Mouse (Mus musculus) limb, embryonic 13.5 days (tissue): ENCODE data around the gene Itpr1. TPM values are rescaled to one million over a fixed set of nuclear protein-coding genes. Genes with fewer than 3 reads are reported as not detected.

Experiments used
- ATAC-seq: fragments of 200-750 bp; cut with Nextera tagmentation; 2 replicates; pipeline ENCODE4 v1.8.0; 2017; ENCODE audit warnings: low read depth, moderate number of reproducible peaks, moderate TSS enrichment; ENCODE audit not compliant: low FRiP score
- H3K27ac ChIP-seq: fragments of 300-500 bp; sonication (generic); 2 replicates; pipeline ENCODE4 v1.5.1; 2015; ENCODE audit warnings: inconsistent platforms, mild to moderate bottlenecking, moderate library complexity
- H3K27me3 ChIP-seq: fragments of 300-500 bp; sonication (generic); 2 replicates; pipeline ENCODE4 v1.6.1; 2015; ENCODE audit warnings: mild to moderate bottlenecking, inconsistent platforms
- H3K36me3 ChIP-seq: fragments of 300-500 bp; sonication (generic); 2 replicates; pipeline ENCODE4 v1.6.1; 2015; ENCODE audit warnings: inconsistent platforms, mild to moderate bottlenecking, moderate library complexity
- H3K4me1 ChIP-seq: fragments of 300-500 bp; sonication (generic); 2 replicates; pipeline ENCODE4 v1.6.1; 2015; ENCODE audit warnings: inconsistent platforms
- H3K4me2 ChIP-seq: fragments of 300-500 bp; sonication (generic); replicated peaks from 2 replicates; pipeline ENCODE4 v1.6.1; 2015; ENCODE audit warnings: inconsistent platforms, mild to moderate bottlenecking, moderate library complexity
- H3K4me3 ChIP-seq: fragments of 300-500 bp; sonication (generic); 2 replicates; pipeline ENCODE4 v1.5.1; 2015; ENCODE audit warnings: moderate library complexity, mild to moderate bottlenecking, inconsistent platforms
- H3K9ac ChIP-seq: fragments of 300-500 bp; sonication (generic); 2 replicates; pipeline ENCODE4 v1.6.1; 2015; ENCODE audit warnings: mild to moderate bottlenecking, inconsistent platforms
- H3K9me3 ChIP-seq: fragments of 300-500 bp; sonication (generic); 2 replicates; pipeline ENCODE4 v1.6.1; 2016; ENCODE audit warnings: inconsistent platforms
- WGBS: fragments of 180-500 bp; shearing (Covaris S2); methylation state at CpG from one replicate; pipeline ENCODE4 v1.1.7; 2015; 5-methylcytosine and 5-hydroxymethylcytosine counted together
- polyA plus RNA-seq: library from polyadenylated mRNA; unstranded; fragments of >200 nt; fragmentation: Nextera tagmentation; extraction: Ambion mirVana; gene quantifications from 2 replicates; pipeline ENCODE4 v1.2.1, GENCODE M21; 2015

The Itpr1 gene
- polyA plus RNA-seq, 1 experiment from 2014 or later: 10.8 TPM

DNA sequence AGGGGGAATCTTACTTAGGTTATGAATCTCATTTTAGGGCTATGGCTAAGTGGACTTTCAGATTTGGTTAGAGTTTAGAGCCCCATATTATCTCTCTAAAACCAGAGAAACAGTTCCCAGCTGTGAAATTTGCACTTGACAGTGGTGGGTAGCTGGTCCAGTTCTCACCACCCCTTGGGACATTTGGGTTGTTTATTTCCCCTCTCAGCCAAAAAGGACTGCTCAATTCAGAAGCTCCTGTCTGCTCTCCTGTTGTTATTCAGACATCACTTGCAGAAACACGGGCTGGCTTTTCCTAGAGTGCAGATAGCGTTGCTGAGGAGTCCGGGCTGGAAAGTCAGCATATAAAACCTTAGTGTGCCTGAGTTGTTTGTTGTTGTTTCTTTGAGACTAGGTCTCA is 51.3 kb downstream of the Itpr1 start:
- Histone ChIP-seq H3K27ac (no peak overlapping the region; the same call in 1 of the 2 replicates), H3K4me2 (no peak overlapping the region), H3K4me1 (peaks cover 10% of the 10 kb centered on the region), H3K27me3 (no peaks in the 10 kb centered on the region), H3K9ac (no peak overlapping the region), H3K4me3 (no peak overlapping the region), H3K9me3 (no peaks in the 10 kb centered on the region), H3K36me3 (no peaks in the 10 kb centered on the region)
- no peak for ATAC-seq
- 78% methylated on average over 3 of the region's 3 CpGs for WGBS

DNA sequence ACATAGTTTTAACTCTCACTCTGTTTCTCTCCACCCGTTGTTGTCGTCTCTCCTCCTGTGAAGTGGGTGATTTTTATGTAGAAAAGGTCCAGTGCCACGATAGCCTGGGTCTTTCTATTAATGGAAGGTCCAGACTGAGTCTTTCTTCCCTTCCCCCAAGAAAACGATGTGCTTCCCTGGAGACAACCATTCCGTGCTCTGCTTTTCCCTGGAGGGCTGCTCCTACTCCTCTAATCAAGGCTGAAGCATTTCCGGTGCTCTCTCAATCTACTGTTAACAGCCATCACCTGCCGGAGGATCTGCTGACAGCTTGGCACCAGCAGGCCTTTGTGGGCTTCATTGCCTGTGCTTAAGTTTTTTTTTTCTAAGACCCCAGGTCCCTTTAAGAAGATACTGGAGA is 60.6 kb downstream of the Itpr1 start:
- H3K9me3 ChIP-seq: no peaks in the 10 kb centered on the region
- no peaks in the 10 kb centered on the region for H3K36me3 ChIP-seq
- whole genome bisulfite sequencing: 79% methylated on average over 7 of the region's 7 CpGs
- H3K4me3 ChIP-seq: no peak overlapping the region
- H3K27me3 ChIP-seq: no peaks in the 10 kb centered on the region
- no peak overlapping the region for H3K4me2 ChIP-seq
- ATAC-seq: no peak
- H3K9ac ChIP-seq: no peak overlapping the region
- H3K27ac ChIP-seq: no peak overlapping the region
- 0 out of 2 replicates have a peak, but pooled peaks cover 3% of the 10 kb centered on the region for H3K4me1 ChIP-seq

DNA sequence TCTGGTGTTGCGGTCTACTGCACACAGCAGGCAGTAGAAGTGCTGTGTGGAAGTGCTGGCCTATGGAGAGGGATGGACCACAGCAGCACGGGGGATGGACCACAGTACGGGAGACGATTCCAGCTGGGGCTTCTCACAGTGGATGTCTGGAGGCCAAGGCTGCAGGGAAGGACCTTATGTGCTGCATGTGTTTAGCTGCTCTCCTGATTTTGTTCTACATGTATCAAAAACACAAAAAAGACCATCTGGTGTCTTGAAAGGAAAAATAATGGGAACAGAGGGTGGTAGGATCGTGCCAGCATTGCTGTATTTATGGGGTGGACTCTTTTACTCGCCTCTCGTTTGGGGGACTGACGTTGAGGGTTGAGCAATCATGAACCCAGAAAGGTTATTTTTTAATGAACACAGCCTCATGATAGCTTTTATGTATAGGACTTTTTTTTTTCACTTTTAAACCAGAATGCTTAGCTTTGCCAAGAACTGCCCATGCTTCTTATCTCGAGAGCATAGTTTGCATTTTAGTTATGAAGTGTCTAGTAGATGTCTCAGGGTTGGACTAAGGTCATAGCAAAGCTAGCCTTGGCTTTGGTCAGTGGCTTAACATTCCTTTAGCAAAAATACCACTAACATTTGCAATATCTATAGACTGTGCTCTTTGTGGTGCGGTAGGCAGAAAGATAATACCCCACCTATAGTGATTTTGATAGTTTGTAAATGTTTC is 61.6 kb downstream of the Itpr1 start:
- Histone ChIP-seq H3K27ac (no peak overlapping the region), H3K4me3 (no peak overlapping the region), H3K9me3 (no peaks in the 10 kb centered on the region), H3K27me3 (no peaks in the 10 kb centered on the region), H3K36me3 (no peaks in the 10 kb centered on the region), H3K9ac (no peak overlapping the region), H3K4me2 (no peak overlapping the region), H3K4me1 (0 out of 2 replicates have a peak, but pooled peaks cover 3% of the 10 kb centered on the region)
- 78% methylated on average over 10 of the region's 10 CpGs for WGBS
- no peak for ATAC-seq

DNA sequence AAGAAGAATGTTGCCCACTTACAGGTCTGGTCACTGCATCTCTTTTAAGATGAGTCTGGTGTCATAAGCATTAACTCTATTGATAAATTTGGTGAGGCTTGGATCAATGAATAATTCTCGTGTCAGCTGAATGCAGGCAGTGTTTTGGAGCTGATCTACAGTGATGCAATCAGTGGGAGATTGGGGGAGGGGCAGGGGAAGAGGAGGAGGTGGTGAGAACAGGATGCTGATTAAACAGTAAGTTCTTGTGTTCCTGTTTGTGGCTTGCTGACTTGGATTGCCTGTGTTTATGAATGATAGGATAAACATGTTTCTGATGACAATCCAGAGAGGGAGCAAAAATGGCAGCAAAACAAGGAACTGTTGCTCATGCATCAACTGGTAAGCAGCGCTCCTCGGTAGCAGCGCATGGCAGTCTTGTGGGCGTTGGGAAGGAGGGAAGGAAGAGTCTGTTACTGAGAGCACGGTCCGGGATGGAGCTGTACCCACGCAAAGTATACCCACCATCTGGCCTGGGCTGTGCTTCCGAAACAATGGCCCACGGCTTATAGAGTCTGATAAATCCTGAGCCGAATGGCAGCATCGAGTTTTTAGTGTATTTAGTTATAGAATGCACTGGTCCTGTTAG is 64.1 kb downstream of the Itpr1 start:
- Histone ChIP-seq H3K4me3 (no peak overlapping the region), H3K27me3 (no peaks in the 10 kb centered on the region), H3K4me2 (no peak overlapping the region), H3K27ac (no peak overlapping the region), H3K36me3 (no peaks in the 10 kb centered on the region), H3K9me3 (no peaks in the 10 kb centered on the region), H3K9ac (no peak overlapping the region), H3K4me1 (0 out of 2 replicates have a peak, but pooled peaks cover 3% of the 10 kb centered on the region)
- no peak for ATAC-seq
- 88% methylated on average over 12 of the region's 12 CpGs for WGBS

DNA sequence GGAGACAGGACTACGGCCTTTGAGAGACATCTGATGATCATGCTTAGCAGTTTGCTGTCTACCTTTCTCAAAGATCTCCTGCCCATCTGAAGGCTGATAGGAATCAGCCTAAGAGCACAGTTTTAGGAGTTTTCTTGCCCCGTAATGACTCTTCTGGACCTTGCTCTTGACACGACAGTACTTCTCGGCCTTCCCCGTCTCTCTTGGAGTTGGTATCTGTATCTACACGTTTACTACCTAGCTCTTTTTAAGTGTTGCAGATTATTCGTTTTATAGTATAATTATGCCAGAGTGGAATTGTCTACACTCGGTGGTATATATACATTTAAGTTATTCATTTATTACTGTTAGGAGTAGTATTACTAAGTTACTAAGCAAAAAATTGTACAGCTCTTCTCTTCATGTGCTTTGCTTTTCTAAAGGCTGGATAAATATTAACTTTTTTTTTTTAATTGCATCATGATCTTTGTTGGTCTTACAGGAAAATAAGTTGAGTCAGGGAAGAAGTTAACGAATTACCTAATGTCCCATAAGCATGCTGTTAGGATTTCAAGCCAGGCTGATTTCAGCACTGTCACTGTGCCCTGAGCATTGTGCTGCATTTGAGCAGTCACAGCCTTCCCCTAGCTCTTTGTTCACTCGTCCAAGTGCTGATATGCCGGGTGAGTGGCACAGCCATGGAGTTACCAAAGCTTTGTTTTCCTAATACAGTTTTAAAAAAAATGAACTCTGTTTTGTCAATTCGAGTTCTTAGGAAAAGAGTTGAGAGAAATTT is 64.9 kb downstream of the Itpr1 start:
- Histone ChIP-seq H3K36me3 (no peaks in the 10 kb centered on the region), H3K27me3 (no peaks in the 10 kb centered on the region), H3K4me1 (0 out of 2 replicates have a peak, but pooled peaks cover 3% of the 10 kb centered on the region), H3K4me2 (no peak overlapping the region), H3K9ac (no peak overlapping the region), H3K9me3 (no peaks in the 10 kb centered on the region), H3K27ac (no peak overlapping the region), H3K4me3 (no peak overlapping the region)
- WGBS: 87% methylated on average over 12 of the region's 12 CpGs
- no peak for ATAC-seq

DNA sequence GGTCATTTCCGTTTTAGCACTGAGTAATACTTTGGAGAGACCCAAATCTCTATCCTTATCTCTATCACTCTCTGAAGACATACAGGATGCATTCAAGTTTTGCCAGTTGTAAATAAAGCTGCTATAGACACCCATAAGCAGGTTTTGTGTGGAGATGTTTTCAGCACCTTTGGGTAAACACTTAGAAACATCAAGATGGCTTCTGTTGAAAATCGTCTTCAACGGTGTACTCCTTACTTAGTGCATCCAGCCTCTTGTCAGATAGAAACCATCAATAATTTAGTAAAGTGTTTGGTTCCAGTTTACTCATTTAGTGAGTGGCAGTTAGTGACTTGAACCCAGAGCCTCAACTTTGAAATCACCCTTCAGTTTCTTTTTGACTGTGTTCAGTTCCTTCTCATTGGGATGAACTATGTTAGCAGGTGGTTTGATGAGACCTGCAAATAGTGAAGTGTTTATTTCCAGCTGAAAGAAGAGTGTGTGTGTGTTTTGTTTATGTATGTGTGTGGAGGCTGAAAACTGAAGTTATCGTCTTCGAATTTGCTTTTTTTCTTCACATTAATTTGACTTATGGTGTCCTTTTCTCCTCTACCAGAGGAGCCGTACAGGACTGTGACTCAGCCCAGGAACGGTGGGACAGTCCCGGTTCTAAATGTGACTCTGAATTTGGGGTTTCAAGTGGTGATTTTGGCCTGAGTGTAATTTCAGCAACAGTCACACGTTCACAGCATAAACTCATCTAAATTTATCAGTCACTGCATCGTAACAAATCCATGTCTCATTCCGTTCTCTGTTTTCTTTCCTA is 66.1 kb downstream of the Itpr1 start:
- no peak overlapping the region for H3K27ac ChIP-seq
- H3K9ac ChIP-seq: no peak overlapping the region
- no peaks in the 10 kb centered on the region for H3K27me3 ChIP-seq
- 0 out of 2 replicates have a peak, but pooled peaks cover 3% of the 10 kb centered on the region for H3K4me1 ChIP-seq
- ATAC-seq: no peak
- H3K4me2 ChIP-seq: no peak overlapping the region
- no peaks in the 10 kb centered on the region for H3K9me3 ChIP-seq
- WGBS: 94% methylated on average over 11 of the region's 11 CpGs
- H3K36me3 ChIP-seq: no peaks in the 10 kb centered on the region
- no peak overlapping the region for H3K4me3 ChIP-seq

DNA sequence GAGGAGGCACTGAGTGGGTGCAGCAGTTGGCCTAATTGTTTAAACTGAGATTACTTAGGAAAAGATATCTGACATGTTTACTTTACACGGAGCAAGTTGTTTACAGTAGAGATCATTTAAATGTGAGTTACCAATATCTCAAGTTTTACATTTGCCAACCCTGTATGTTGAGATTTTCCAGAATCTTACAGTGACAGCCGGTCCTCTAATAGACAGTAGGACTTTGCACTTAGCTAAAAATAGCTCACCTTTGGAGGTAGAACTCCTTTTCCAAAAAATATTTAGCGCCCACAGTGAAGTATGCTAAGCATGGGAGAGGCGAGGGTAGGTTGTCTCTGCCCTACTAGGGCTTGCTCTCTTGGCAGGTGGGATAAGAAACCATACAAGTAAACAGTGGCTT is 69.2 kb downstream of the Itpr1 start:
- no peak for ATAC-seq
- H3K9me3 ChIP-seq: no peaks in the 10 kb centered on the region

DNA sequence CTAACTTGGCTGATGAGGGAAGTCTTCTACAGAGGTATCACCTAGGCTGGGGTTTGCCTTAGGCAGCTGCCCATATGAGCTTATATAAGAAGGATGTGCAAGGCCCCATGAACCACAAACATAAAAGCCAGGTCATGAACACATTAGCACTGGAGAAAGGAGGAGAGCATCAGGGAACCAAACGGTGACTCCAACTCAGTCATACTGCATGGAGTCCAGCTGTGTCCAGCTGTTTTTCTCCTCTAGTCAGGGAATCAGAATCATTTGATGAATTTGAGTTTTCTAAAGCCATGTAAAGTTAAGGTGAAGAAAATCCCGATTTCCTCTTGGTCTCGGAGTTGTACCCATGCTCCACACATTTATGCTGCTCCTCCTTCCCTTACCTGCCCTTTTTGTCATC is 69.7 kb downstream of the Itpr1 start:
- no peak for ATAC-seq
- WGBS: 80% methylated on average over 3 of the region's 3 CpGs
- H3K4me1 ChIP-seq: no peaks in the 10 kb centered on the region
- H3K27ac ChIP-seq: no peak overlapping the region
- no peaks in the 10 kb centered on the region for H3K27me3 ChIP-seq
- H3K9me3 ChIP-seq: no peaks in the 10 kb centered on the region
- H3K4me3 ChIP-seq: no peak overlapping the region
- H3K36me3 ChIP-seq: no peaks in the 10 kb centered on the region
- H3K9ac ChIP-seq: no peak overlapping the region
- no peak overlapping the region for H3K4me2 ChIP-seq

More for the DNA sequence above, 69.2 kb downstream of the Itpr1 start:
- no peak overlapping the region for H3K4me2 ChIP-seq
- H3K36me3 ChIP-seq: no peaks in the 10 kb centered on the region
- H3K27ac ChIP-seq: no peak overlapping the region
- H3K27me3 ChIP-seq: no peaks in the 10 kb centered on the region
- H3K9ac ChIP-seq: no peak overlapping the region
- no peak overlapping the region for H3K4me3 ChIP-seq
- no peaks in the 10 kb centered on the region for H3K4me1 ChIP-seq
- 92% methylated on average over 4 of the region's 4 CpGs for WGBS

DNA sequence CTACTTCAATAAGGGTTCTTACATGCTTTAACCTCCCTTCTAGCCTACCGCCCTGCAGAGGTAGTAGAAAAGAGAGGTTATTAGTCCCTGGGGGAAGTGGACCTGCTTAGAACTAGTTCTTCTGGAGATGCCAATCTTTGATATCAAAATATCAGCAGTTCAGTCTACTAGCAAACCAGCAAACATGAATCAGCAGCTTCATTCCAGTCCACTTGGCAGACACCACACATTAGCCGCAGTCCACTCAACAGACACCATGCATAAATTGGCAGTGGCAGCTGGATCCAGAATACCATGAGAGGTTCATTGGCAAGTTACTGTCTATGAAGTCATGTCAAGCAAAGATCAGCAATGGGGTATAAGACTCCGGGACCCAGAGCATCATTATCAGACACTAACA is 71.8 kb downstream of the Itpr1 start:
- no peaks in the 10 kb centered on the region for H3K27me3 ChIP-seq
- peaks cover under 1% of the 10 kb centered on the region; the same call in 1 of the 2 replicates for H3K4me1 ChIP-seq
- no peak overlapping the region for H3K4me2 ChIP-seq
- no peaks in the 10 kb centered on the region for H3K9me3 ChIP-seq
- WGBS: 91% methylated on average over 3 of the region's 3 CpGs
- H3K9ac ChIP-seq: no peak overlapping the region
- H3K4me3 ChIP-seq: no peak overlapping the region
- no peak for ATAC-seq
- no peak overlapping the region for H3K27ac ChIP-seq
- H3K36me3 ChIP-seq: no peaks in the 10 kb centered on the region

DNA sequence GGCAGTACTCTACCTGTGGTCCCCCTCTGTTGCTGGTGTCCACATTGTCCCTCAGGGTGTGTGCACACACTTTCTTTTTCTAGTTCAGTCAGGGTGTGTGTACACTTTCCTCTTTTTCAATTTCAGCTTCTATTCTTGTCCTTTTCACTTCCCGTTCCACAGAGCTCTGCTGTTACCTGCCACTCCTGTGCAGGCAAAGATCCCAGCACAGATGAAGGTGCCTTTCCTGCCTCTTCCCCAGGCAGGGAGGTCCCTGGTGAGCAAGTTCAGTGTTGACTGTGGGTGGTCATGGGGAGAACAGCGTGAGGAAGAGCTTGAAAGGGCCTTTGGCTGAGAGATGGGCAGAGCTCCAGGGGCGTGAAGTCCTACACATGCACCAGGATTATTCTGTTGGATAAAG is 76.1 kb downstream of the Itpr1 start:
- no peaks in the 10 kb centered on the region for H3K27me3 ChIP-seq
- no peak overlapping the region for H3K27ac ChIP-seq
- H3K4me2 ChIP-seq: no peak overlapping the region
- 74% methylated on average over 3 of the region's 3 CpGs for WGBS
- no peak for ATAC-seq
- H3K9ac ChIP-seq: no peak overlapping the region
- no peaks in the 10 kb centered on the region for H3K9me3 ChIP-seq
- no peaks in the 10 kb centered on the region for H3K36me3 ChIP-seq
- H3K4me1 ChIP-seq: peaks cover 8% of the 10 kb centered on the region; the same call in 1 of the 2 replicates
- no peak overlapping the region for H3K4me3 ChIP-seq

DNA sequence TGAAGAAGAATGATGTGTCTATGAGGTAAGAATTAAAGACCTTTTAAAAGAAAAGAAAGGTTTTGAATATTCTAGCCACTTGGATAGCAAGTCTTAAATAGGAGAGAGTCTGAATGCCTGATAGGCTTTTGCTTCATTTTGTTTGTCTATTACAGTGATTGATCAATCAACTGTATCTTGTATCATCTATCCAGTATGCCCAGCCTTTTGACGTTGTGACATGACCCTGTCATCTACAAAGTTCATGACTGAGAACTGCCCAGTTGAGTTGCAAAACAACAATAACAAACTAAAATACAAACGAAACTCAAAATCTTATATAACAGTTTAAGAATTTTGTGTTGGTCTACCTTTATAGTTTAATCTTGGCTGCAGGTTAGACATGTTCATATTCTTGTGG is 78.1 kb downstream of the Itpr1 start:
- H3K9me3 ChIP-seq: no peaks in the 10 kb centered on the region
- 87% methylated on average over 2 of the region's 2 CpGs for WGBS
- H3K27me3 ChIP-seq: no peaks in the 10 kb centered on the region
- no peak overlapping the region for H3K4me3 ChIP-seq
- H3K4me2 ChIP-seq: no peak overlapping the region
- no peak for ATAC-seq
- peaks cover 8% of the 10 kb centered on the region; the same call in 1 of the 2 replicates for H3K4me1 ChIP-seq
- H3K36me3 ChIP-seq: no peaks in the 10 kb centered on the region
- no peak overlapping the region for H3K9ac ChIP-seq
- no peak overlapping the region for H3K27ac ChIP-seq
